Mouse (Mus musculus): Measurements from ENCODE around the gene Cnpy3.

GRCm38 (mm10) chr17:46713849-46714248, 38.2 kb downstream of the Cnpy3 start:
- no peak for TF ChIP-seq GATA1 (IDR thresholded peaks at IDR 0.05; ENCODE audit: borderline replicate concordance, low read length)
- no peak for TF ChIP-seq FLI1 (IDR thresholded peaks at IDR 0.05; ENCODE audit: low read length)

Data from megakaryocyte, embryonic 14.5 days (primary cell).